Mouse (Mus musculus): Measurements from ENCODE around the gene Krtap19-4. TPM values are rescaled to one million over a fixed set of nuclear protein-coding genes. Genes with fewer than 3 reads are reported as not detected.

Gene Krtap19-4
- not detected for total RNA-seq (2021)
- long read RNA-seq, experiment 1: 0 reads
- long read RNA-seq, experiment 2: 0 reads

GRCm38 (mm10) chr16:88884989-88885388, at the start of gene Krtap19-4:
TSS of gene Krtap19-4 (minus strand) at chr16:88885089.
- DNase-seq (ENCODE audit: low spot score in 2 of 2): no peak

GRCm38 (mm10) chr16:88932165-88932564, 47.3 kb upstream of the Krtap19-4 start, which contains the start of gene Krtap19-9b:
TSS of gene Krtap19-9b (minus strand) at chr16:88932265.
- DNase-seq (ENCODE audit: low spot score in 2 of 2): no peak

GRCm38 (mm10) chr16:88896357-88896756, 11.5 kb upstream of the Krtap19-4 start, which contains the start of gene Krtap19-5:
TSS of gene Krtap19-5 (minus strand) at chr16:88896457.
- DNase-seq (ENCODE audit: low spot score in 2 of 2): no peak

- no peak for DNase-seq (ENCODE audit: low spot score in 2 of 2)
Measured at GRCm38 (mm10) chr16:88886870-88887269, 2.0 kb upstream of the Krtap19-4 start.

GRCm38 (mm10) chr16:88877938-88878337, 7.0 kb downstream of the Krtap19-4 start, which contains the start of gene Krtap19-3:
TSS of gene Krtap19-3 (minus strand) at chr16:88878038.
- DNase-seq (ENCODE audit: low spot score in 2 of 2): no peak

GRCm38 (mm10) chr16:88874169-88874568, 10.7 kb downstream of the Krtap19-4 start, which contains the start of gene Krtap19-2:
TSS of gene Krtap19-2 (minus strand) at chr16:88874269.
- no peak for DNase-seq (ENCODE audit: low spot score in 2 of 2)

- no peak for DNase-seq (ENCODE audit: low spot score in 2 of 2)
Measured at GRCm38 (mm10) chr16:88869311-88869710, 15.6 kb downstream of the Krtap19-4 start, which contains the start of gene Krtap19-1. TSS of gene Krtap19-1 (minus strand) at chr16:88869411.

- no peak for DNase-seq (ENCODE audit: low spot score in 2 of 2)
Measured at GRCm38 (mm10) chr16:88864887-88865407, 19.9 kb downstream of the Krtap19-4 start.

- DNase-seq (ENCODE audit: low spot score in 2 of 2): no peak
Measured at GRCm38 (mm10) chr16:88851450-88851849, 33.4 kb downstream of the Krtap19-4 start.

- no peak for DNase-seq (ENCODE audit: low spot score in 2 of 2)
Measured at GRCm38 (mm10) chr16:88848558-88848957, 36.3 kb downstream of the Krtap19-4 start.

GRCm38 (mm10) chr16:88847363-88847762, 37.5 kb downstream of the Krtap19-4 start:
- no peak for DNase-seq (ENCODE audit: low spot score in 2 of 2)

Other genes with a start within 250 kb of the Krtap19-4 start
- gene Krtap26-1, start 237.3 kb downstream of the Krtap19-4 start, total RNA-seq (2021): not detected
- not detected for gene Krtap27-1, start 213.4 kb downstream of the Krtap19-4 start, total RNA-seq (2021)
- not detected for gene 2310061N02Rik, start 177.1 kb downstream of the Krtap19-4 start, total RNA-seq (2021)
- gene Krtap13-1, start 156.2 kb downstream of the Krtap19-4 start, total RNA-seq (2021): not detected
- not detected for gene Krtap13, start 133.5 kb downstream of the Krtap19-4 start, total RNA-seq (2021)
- gene 2310034C09Rik, start 126.2 kb downstream of the Krtap19-4 start, total RNA-seq (2021): not detected
- gene 2310057N15Rik, start 110.9 kb downstream of the Krtap19-4 start, total RNA-seq (2021): not detected
- gene Gm5965, start 107.2 kb downstream of the Krtap19-4 start, total RNA-seq (2021): not detected
- not detected for gene Gm20741, start 72.9 kb downstream of the Krtap19-4 start, total RNA-seq (2021)
- gene Krtap15, start 64.9 kb downstream of the Krtap19-4 start, total RNA-seq (2021): not detected
- not detected for gene Krtap14, start 58.9 kb downstream of the Krtap19-4 start, total RNA-seq (2021)
- gene Krtap19-1, start 15.7 kb downstream of the Krtap19-4 start, total RNA-seq (2021): not detected
- gene Krtap19-2, start 10.8 kb downstream of the Krtap19-4 start, total RNA-seq (2021): not detected
- gene Krtap19-3, start 7.1 kb downstream of the Krtap19-4 start, total RNA-seq (2021): not detected
- not detected for gene Krtap19-5, start 11.4 kb upstream of the Krtap19-4 start, total RNA-seq (2021)
- gene Krtap19-9b, start 47.2 kb upstream of the Krtap19-4 start, total RNA-seq (2021): not detected
- not detected for gene Krtap16-3, start 77.8 kb upstream of the Krtap19-4 start, total RNA-seq (2021)
- gene Krtap22-2, start 125.7 kb upstream of the Krtap19-4 start, total RNA-seq (2021): not detected
- gene Gm10229, start 130.2 kb upstream of the Krtap19-4 start, total RNA-seq (2021): not detected
- not detected for gene Krtap6-1, start 146.6 kb upstream of the Krtap19-4 start, total RNA-seq (2021)
- not detected for gene Gm10228, start 156.4 kb upstream of the Krtap19-4 start, total RNA-seq (2021)
- not detected for gene Krtap6-5, start 162.8 kb upstream of the Krtap19-4 start, total RNA-seq (2021)
- gene 1110025L11Rik, start 178.9 kb upstream of the Krtap19-4 start, total RNA-seq (2021): not detected
- gene Krtap6-3, start 198.9 kb upstream of the Krtap19-4 start, total RNA-seq (2021): not detected